Mouse (Mus musculus) embryonic facial prominence, embryonic 14.5 days (tissue): ENCODE measurements at regions not wholly inside any gene's neighbourhood (a gene's known extent, or its start where the extent isn't known, plus 50 kb on each side); places are given as distances from the start of the nearest gene placed in this dataset.

Experiments used
- ATAC-seq: fragments of 200-750 bp; cut with Nextera tagmentation; 2 replicates; pipeline ENCODE4 v1.8.0; 2017; ENCODE audit warnings: low read depth, moderate number of reproducible peaks, moderate TSS enrichment
- DNase-seq: peaks from one replicate; pipeline ENCODE4 v3.0.0-alpha.2; 2015; ENCODE audit warnings: low spot score
- H3K27ac ChIP-seq: fragments of 300-500 bp; sonication (generic); replicated peaks from 2 replicates; pipeline ENCODE4 v1.5.1; 2014; ENCODE audit warnings: low read depth, mild to moderate bottlenecking, low read length, moderate library complexity
- H3K27me3 ChIP-seq: fragments of 300-500 bp; sonication (generic); replicated peaks from 2 replicates; pipeline ENCODE4 v1.6.1; 2014; ENCODE audit warnings: low read length; ENCODE audit not compliant: control insufficient read depth, insufficient read depth
- H3K36me3 ChIP-seq: fragments of 300-500 bp; sonication (generic); 2 replicates; pipeline ENCODE4 v1.6.1; 2014; ENCODE audit warnings: low read length, mixed read lengths; ENCODE audit not compliant: control insufficient read depth, insufficient read depth
- H3K4me1 ChIP-seq: fragments of 300-500 bp; sonication (generic); 2 replicates; pipeline ENCODE4 v1.6.1; 2014; ENCODE audit warnings: antibody characterized with exemption, low read length; ENCODE audit not compliant: control insufficient read depth, insufficient read depth
- H3K4me2 ChIP-seq: fragments of 300-500 bp; sonication (generic); 2 replicates; pipeline ENCODE4 v1.6.1; 2014; ENCODE audit warnings: low read depth, mild to moderate bottlenecking, low read length, moderate library complexity, mixed read lengths
- H3K4me3 ChIP-seq: fragments of 300-500 bp; sonication (generic); 2 replicates; pipeline ENCODE4 v1.5.1; 2014; ENCODE audit warnings: low read depth, mild to moderate bottlenecking, low read length
- H3K9ac ChIP-seq: fragments of 300-500 bp; sonication (generic); 2 replicates; pipeline ENCODE4 v1.6.1; 2014; ENCODE audit warnings: low read depth, mild to moderate bottlenecking, low read length, moderate library complexity, mixed read lengths
- H3K9me3 ChIP-seq: fragments of 300-500 bp; sonication (generic); 2 replicates; pipeline ENCODE4 v1.6.1; 2016; ENCODE audit warnings: low read length; ENCODE audit not compliant: control insufficient read depth
- WGBS: fragments of 180-500 bp; shearing (Covaris S2); extraction: QIAGEN DNeasy Blood & Tissue Kit; methylation state at CpG from one replicate; pipeline ENCODE4 v1.1.7; 2014; 5-methylcytosine and 5-hydroxymethylcytosine counted together

- Histone ChIP-seq H3K4me3 (no peak overlapping the region), H3K9ac (no peak overlapping the region), H3K27me3 (no peaks in the 10 kb centered on the region), H3K4me2 (no peak overlapping the region), H3K4me1 (no peaks in the 10 kb centered on the region), H3K9me3 (no peaks in the 10 kb centered on the region), H3K27ac (no peak overlapping the region), H3K36me3 (no peaks in the 10 kb centered on the region)
- DNase-seq: no peak
- WGBS: 85% methylated on average over 3 of the region's 3 CpGs
- ATAC-seq: no peak
These were observed 142.0 kb downstream of the Sis start for GRCm38 (mm10) chr3:72825618-72826017.

GRCm38 (mm10) chr3:72823148-72823547 lies 144.5 kb downstream of the Sis start:
- no peak overlapping the region for H3K9ac ChIP-seq
- ATAC-seq (no peak), DNase-seq (no peak)
- H3K4me2 ChIP-seq: no peak overlapping the region
- no peaks in the 10 kb centered on the region for H3K4me1 ChIP-seq
- no peaks in the 10 kb centered on the region for H3K27me3 ChIP-seq
- no peak overlapping the region for H3K27ac ChIP-seq
- H3K4me3 ChIP-seq: no peak overlapping the region
- H3K9me3 ChIP-seq: no peaks in the 10 kb centered on the region
- no peaks in the 10 kb centered on the region for H3K36me3 ChIP-seq
- 70% methylated on average over 4 of the region's 4 CpGs for WGBS

- Histone ChIP-seq H3K36me3 (no peaks in the 10 kb centered on the region), H3K27me3 (no peaks in the 10 kb centered on the region), H3K4me3 (no peak overlapping the region), H3K9me3 (no peaks in the 10 kb centered on the region), H3K4me1 (no peaks in the 10 kb centered on the region), H3K9ac (no peak overlapping the region), H3K4me2 (no peak overlapping the region), H3K27ac (no peak overlapping the region)
- 55% methylated on average over 5 of the region's 5 CpGs for WGBS
- no peak for ATAC-seq
- peak; percentile 17 for DNase-seq
These were observed 177.1 kb downstream of the Sis start for GRCm38 (mm10) chr3:72790611-72791010.
